Mouse (Mus musculus) forebrain, postnatal 0 days (tissue): ENCODE results near the gene Fxyd5. TPM values are rescaled to one million over a fixed set of nuclear protein-coding genes. Genes with fewer than 3 reads are reported as not detected.

Experiments used
- ATAC-seq: fragments of 200-750 bp; cut with Nextera tagmentation; 2 replicates; pipeline ENCODE4 v1.8.0; 2017; ENCODE audit warnings: mild to moderate bottlenecking, moderate library complexity
- DNase-seq: peaks from one replicate; pipeline ENCODE4 v3.0.0-alpha.2; 2015
- H3K27ac ChIP-seq: fragments of 300-500 bp; sonication (generic); 2 replicates; pipeline ENCODE4 v1.5.1; 2014; ENCODE audit warnings: low read depth, mild to moderate bottlenecking, antibody characterized with exemption, low read length, moderate library complexity, mixed read lengths
- H3K27me3 ChIP-seq: fragments of 300-500 bp; sonication (generic); 2 replicates; pipeline ENCODE4 v1.6.1; 2014; ENCODE audit warnings: mild to moderate bottlenecking, low read length, mixed read lengths; ENCODE audit not compliant: insufficient read depth
- H3K36me3 ChIP-seq: fragments of 300-500 bp; sonication (generic); 2 replicates; pipeline ENCODE4 v1.6.1; 2014; ENCODE audit warnings: mild to moderate bottlenecking, moderate library complexity; ENCODE audit not compliant: insufficient read depth
- H3K4me1 ChIP-seq: fragments of 300-500 bp; sonication (generic); 2 replicates; pipeline ENCODE4 v1.6.1; 2014; ENCODE audit warnings: antibody characterized with exemption; ENCODE audit not compliant: insufficient read depth
- H3K4me2 ChIP-seq: fragments of 300-500 bp; sonication (generic); 2 replicates; pipeline ENCODE4 v1.6.1; 2014; ENCODE audit warnings: low read depth, mild to moderate bottlenecking, moderate library complexity
- H3K4me3 ChIP-seq: fragments of 300-500 bp; sonication (generic); 2 replicates; pipeline ENCODE4 v1.5.1; 2014; ENCODE audit warnings: low read depth, low read length, mixed read lengths
- H3K9ac ChIP-seq: fragments of 300-500 bp; sonication (generic); 2 replicates; pipeline ENCODE4 v1.6.1; 2014; ENCODE audit warnings: mild to moderate bottlenecking
- H3K9me3 ChIP-seq: fragments of 300-500 bp; sonication (generic); 2 replicates; pipeline ENCODE4 v1.6.1; 2016; ENCODE audit warnings: low read length
- CTCF ChIP-seq: sonication (generic); IDR thresholded peaks from 2 replicates; pipeline ENCODE4 v1.5.1; 2016; ENCODE audit warnings: antibody characterized with exemption, control low read depth, low read depth
- WGBS: fragments of 180-500 bp; shearing (Covaris S2); extraction: QIAGEN DNeasy Blood & Tissue Kit; methylation state at CpG from one replicate; pipeline ENCODE4 v1.1.7; 2014; 5-methylcytosine and 5-hydroxymethylcytosine counted together
- polyA plus RNA-seq: library from polyadenylated mRNA; unstranded; fragments of >200 nt; fragmentation: Nextera tagmentation; extraction: Ambion mirVana; gene quantifications from 2 replicates; pipeline ENCODE4 v1.2.1, GENCODE M21; 2015
- total RNA-seq: library from RNA; depleted of rRNA; stranded (reverse); fragments of >200 nt; gene quantifications from 2 replicates; pipeline ENCODE4 v1.2.3, GENCODE M21; 2014

Gene Fxyd5
- total and polyA plus RNA-seq, 2 experiments from 2014 or later = 19.9 to 25.1 TPM

GRCm38 (mm10) chr7:31017104-31017901, 25.0 kb downstream of the Fxyd5 start:
- H3K9ac ChIP-seq = no peak overlapping the region
- H3K36me3 ChIP-seq = no peaks in the 10 kb centered on the region
- no peaks in the 10 kb centered on the region for H3K4me1 ChIP-seq
- TF ChIP-seq CTCF = no peak
- H3K4me3 ChIP-seq = no peak overlapping the region
- no peak overlapping the region for H3K27ac ChIP-seq
- no peaks in the 10 kb centered on the region for H3K9me3 ChIP-seq
- ATAC-seq (peak; percentile 59; the same call in 1 of the 2 replicates), DNase-seq (peak; percentile 50)
- H3K4me2 ChIP-seq = no peak overlapping the region
- WGBS = 38% methylated on average over 10 of the region's 10 CpGs
- H3K27me3 ChIP-seq = no peaks in the 10 kb centered on the region

- Histone ChIP-seq H3K4me1 (no peaks in the 10 kb centered on the region), H3K4me3 (no peak overlapping the region), H3K4me2 (no peak overlapping the region), H3K9ac (no peak overlapping the region), H3K27ac (no peak overlapping the region), H3K9me3 (no peaks in the 10 kb centered on the region), H3K36me3 (no peaks in the 10 kb centered on the region), H3K27me3 (no peaks in the 10 kb centered on the region)
- 73% methylated on average over 5 of the region's 5 CpGs for WGBS
- DNase-seq (no peak), ATAC-seq (no peak)
- TF ChIP-seq CTCF = no peak
These were observed 29.3 kb downstream of the Fxyd5 start for GRCm38 (mm10) chr7:31012971-31013370.

- Histone ChIP-seq H3K27me3 (no peaks in the 10 kb centered on the region; the same call in 1 of the 2 replicates), H3K36me3 (no peaks in the 10 kb centered on the region), H3K4me3 (no peak overlapping the region), H3K9ac (no peak overlapping the region), H3K27ac (no peak overlapping the region), H3K4me2 (no peak overlapping the region), H3K4me1 (no peaks in the 10 kb centered on the region), H3K9me3 (no peaks in the 10 kb centered on the region)
- TF ChIP-seq CTCF = no peak
- DNase-seq (no peak), ATAC-seq (no peak)
- WGBS = 77% methylated on average over 3 of the region's 3 CpGs
These were observed 33.4 kb downstream of the Fxyd5 start for GRCm38 (mm10) chr7:31008889-31009288.

GRCm38 (mm10) chr7:31008175-31008574, 34.1 kb downstream of the Fxyd5 start:
- H3K4me1 ChIP-seq = no peaks in the 10 kb centered on the region
- ATAC-seq (no peak), DNase-seq (no peak)
- no peaks in the 10 kb centered on the region for H3K36me3 ChIP-seq
- TF ChIP-seq CTCF = no peak
- no peak overlapping the region for H3K4me3 ChIP-seq
- H3K9ac ChIP-seq = no peak overlapping the region
- WGBS = 74% methylated on average over 1 of the region's 1 CpGs
- no peak overlapping the region for H3K4me2 ChIP-seq
- no peaks in the 10 kb centered on the region; the same call in 1 of the 2 replicates for H3K27me3 ChIP-seq
- no peak overlapping the region for H3K27ac ChIP-seq
- no peaks in the 10 kb centered on the region for H3K9me3 ChIP-seq

DNA sequence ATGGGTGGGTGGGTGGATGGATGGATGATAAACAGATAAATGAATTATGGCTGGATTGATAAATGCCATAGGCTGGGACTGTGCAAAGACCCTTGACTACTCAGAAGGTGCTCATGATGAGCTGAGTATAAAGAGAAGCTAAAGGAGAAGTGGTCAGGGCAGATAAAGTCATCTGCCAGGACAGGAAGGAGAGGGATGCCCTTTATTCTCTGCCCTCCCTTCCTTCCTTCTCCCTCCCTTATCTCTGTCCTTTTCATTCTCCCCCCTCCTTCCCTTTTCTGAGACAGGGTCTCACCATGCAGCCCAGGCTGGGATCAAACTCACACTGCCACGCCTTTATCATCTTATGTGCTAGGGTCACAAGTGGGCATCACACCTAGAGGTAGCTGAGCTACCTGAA, 34.5 kb downstream of the Fxyd5 start:
- H3K27me3 ChIP-seq = no peaks in the 10 kb centered on the region; the same call in 1 of the 2 replicates
- no peak overlapping the region for H3K4me3 ChIP-seq
- H3K36me3 ChIP-seq = no peaks in the 10 kb centered on the region
- 82% methylated on average over 1 of the region's 1 CpGs for WGBS
- no peak overlapping the region for H3K9ac ChIP-seq
- H3K4me2 ChIP-seq = no peak overlapping the region
- TF ChIP-seq CTCF = no peak
- DNase-seq = no peak
- ATAC-seq = no peak
- H3K9me3 ChIP-seq = no peaks in the 10 kb centered on the region
- H3K4me1 ChIP-seq = no peaks in the 10 kb centered on the region
- no peak overlapping the region for H3K27ac ChIP-seq

DNA sequence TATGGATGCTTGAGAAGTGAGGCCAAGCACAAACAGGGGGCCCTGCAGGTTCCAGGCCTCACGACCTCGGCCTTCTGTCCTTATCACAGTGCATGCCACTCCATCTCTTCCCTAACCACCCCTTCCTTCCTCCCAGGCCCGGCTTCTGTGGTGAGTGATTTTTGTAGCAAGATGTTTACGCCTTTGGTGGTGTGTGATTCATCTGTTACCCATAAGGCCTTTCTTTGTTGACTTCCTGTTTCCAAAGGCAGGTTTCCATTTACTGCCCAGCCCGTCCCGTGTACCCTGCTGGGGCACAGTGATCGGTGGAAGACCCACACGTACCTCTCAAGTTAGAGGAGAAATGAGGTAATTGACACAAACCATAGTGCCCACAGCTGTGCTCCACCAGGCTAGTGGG, 39.6 kb downstream of the Fxyd5 start:
- Histone ChIP-seq H3K27me3 (no peaks in the 10 kb centered on the region; the same call in 1 of the 2 replicates), H3K9ac (no peak overlapping the region), H3K4me3 (no peak overlapping the region), H3K36me3 (no peaks in the 10 kb centered on the region), H3K4me1 (no peaks in the 10 kb centered on the region), H3K9me3 (no peaks in the 10 kb centered on the region), H3K27ac (no peak overlapping the region), H3K4me2 (no peak overlapping the region)
- DNase-seq = no peak
- no peak for TF ChIP-seq CTCF
- WGBS = 81% methylated on average over 8 of the region's 8 CpGs
- no peak for ATAC-seq

GRCm38 (mm10) chr7:31000505-31001020, 41.7 kb downstream of the Fxyd5 start:
- no peak overlapping the region for H3K27ac ChIP-seq
- H3K4me1 ChIP-seq = no peaks in the 10 kb centered on the region
- H3K9me3 ChIP-seq = no peaks in the 10 kb centered on the region
- H3K4me2 ChIP-seq = no peak overlapping the region
- no peaks in the 10 kb centered on the region for H3K27me3 ChIP-seq
- no peak overlapping the region for H3K9ac ChIP-seq
- DNase-seq (peak; percentile 45), ATAC-seq (peak; percentile 25; the same call in 1 of the 2 replicates)
- 31% methylated on average over 7 of the region's 7 CpGs for WGBS
- TF ChIP-seq CTCF = no peak
- H3K36me3 ChIP-seq = no peaks in the 10 kb centered on the region
- H3K4me3 ChIP-seq = no peak overlapping the region
